Mouse (Mus musculus) common myeloid progenitor, adult 5-6 weeks (primary cell): Measurements from ENCODE around the gene Sec61a1. TPM values are rescaled to one million over a fixed set of nuclear protein-coding genes. Genes with fewer than 3 reads are reported as not detected.

Experiments
- ATAC-seq: replicated peaks from 2 replicates; pipeline ENCODE4 v1.8.0; 2016; ENCODE audit warnings: low read depth, mild to moderate bottlenecking, moderate TSS enrichment, inconsistent platforms; ENCODE audit not compliant: poor library complexity, severe bottlenecking
- total RNA-seq: library from RNA; stranded (forward); fragments of 200-1000, 187-1606 nt; gene quantifications from 2 replicates; pipeline ENCODE4 v1.2.3, GENCODE M21; 2017

Sec61a1 gene
- total RNA-seq, 1 experiment from 2014 or later = 101 TPM

DNA sequence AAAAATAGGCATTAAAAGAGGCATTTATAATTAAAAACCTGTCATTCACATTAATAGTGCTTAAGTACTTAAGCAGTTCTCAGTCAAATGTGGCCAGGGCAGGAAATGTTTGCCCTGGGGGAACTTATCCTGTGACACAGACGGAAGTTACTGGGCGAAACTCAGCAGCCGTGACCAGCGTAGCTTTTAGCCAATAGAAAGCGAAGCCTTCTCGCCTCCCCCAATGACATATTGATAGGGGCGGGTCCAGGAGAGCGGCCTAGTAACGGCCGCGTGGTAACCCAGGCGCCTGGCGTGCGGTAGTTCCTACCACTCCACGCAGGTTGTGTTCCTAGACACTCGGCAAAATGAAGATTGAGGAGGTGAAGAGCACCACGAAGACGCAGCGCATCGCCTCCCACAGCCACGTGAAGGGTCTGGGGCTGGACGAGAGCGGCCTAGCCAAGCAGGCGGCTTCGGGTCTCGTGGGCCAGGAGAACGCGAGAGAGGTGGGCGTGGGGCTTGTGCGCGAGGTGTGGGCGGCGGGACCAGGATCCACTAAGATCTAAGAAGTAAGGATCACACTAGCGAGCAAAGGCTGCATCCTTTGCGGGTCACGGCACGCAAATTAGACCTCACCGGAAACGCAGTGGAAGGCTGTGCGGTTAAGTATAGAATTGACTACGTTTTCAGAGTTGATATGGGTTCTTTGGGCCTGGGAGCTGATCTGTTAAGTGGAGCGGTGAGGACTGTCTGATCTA, 53.4 kb downstream of the Sec61a1 start, which contains the start of gene Ruvbl1:
Gene Ruvbl1 (plus strand): TSS at position 229 of the 740 bp plus-strand sequence.
- peak; percentile 99 for ATAC-seq

DNA sequence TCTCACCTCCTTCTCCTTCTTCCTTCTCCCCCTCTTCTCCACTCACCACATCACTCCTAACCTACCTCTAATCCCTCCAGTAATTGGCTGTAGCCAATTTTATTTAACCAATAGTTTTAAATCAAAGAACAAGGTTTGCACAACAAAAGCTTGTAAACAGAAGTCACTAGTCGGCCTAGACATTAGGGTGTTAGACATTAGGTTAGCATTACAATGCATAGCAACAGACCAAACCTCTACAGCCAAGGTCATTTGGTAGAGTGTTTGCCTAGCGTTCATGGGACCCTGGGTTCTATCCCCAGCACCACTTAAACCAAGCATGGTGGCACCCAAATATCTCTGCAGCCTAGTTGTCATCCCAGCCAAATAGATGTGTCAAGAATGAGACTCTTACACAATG, 64.2 kb downstream of the Sec61a1 start:
- ATAC-seq = no peak

Other genes with a start within 250 kb of the Sec61a1 start
- gene Eefsec, start 72.4 kb downstream of the Sec61a1 start, total RNA-seq = 16.9 and 18.7 TPM in 2 replicates
- gene Ruvbl1, start 53.5 kb downstream of the Sec61a1 start, total RNA-seq = 187 and 204 TPM in 2 replicates
- 0.44 and 3.3 TPM in 2 replicates for gene Kbtbd12, start 119.0 kb upstream of the Sec61a1 start, total RNA-seq
- 1.1 and 4.0 TPM in 2 replicates for gene Mgll, start 205.5 kb upstream of the Sec61a1 start, total RNA-seq